Mouse (Mus musculus) liver, embryonic 13.5 days (tissue): Measurements from ENCODE around the gene Zbed5. TPM values are rescaled to one million over a fixed set of nuclear protein-coding genes. Genes with fewer than 3 reads are reported as not detected.
"Not testable (repeated sequence)": the region's sequence is repeated elsewhere in the genome, so short reads cannot be mapped to it uniquely, and the experiment has no call there.

Experiments used
- ATAC-seq: fragments of 200-750 bp; cut with Nextera tagmentation; 2 replicates; pipeline ENCODE4 v1.8.0; 2017; ENCODE audit warnings: low read depth, mild to moderate bottlenecking, moderate number of reproducible peaks, moderate library complexity
- DNase-seq: peaks from one replicate; pipeline ENCODE4 v3.0.0; 2022
- H3K27ac ChIP-seq: fragments of 300-500 bp; sonication (generic); 2 replicates; pipeline ENCODE4 v1.5.1; 2015; ENCODE audit warnings: moderate library complexity, mild to moderate bottlenecking, inconsistent platforms
- H3K27me3 ChIP-seq: fragments of 300-500 bp; sonication (generic); 2 replicates; pipeline ENCODE4 v1.6.1; 2015; ENCODE audit warnings: mild to moderate bottlenecking, inconsistent platforms
- H3K36me3 ChIP-seq: fragments of 300-500 bp; sonication (generic); 2 replicates; pipeline ENCODE4 v1.6.1; 2015; ENCODE audit warnings: mild to moderate bottlenecking, inconsistent platforms
- H3K4me1 ChIP-seq: fragments of 300-500 bp; sonication (generic); replicated peaks from 2 replicates; pipeline ENCODE4 v1.6.1; 2015; ENCODE audit warnings: inconsistent platforms
- H3K4me2 ChIP-seq: fragments of 300-500 bp; sonication (generic); 2 replicates; pipeline ENCODE4 v1.6.1; 2015; ENCODE audit warnings: inconsistent platforms, mild to moderate bottlenecking, moderate library complexity
- H3K4me3 ChIP-seq: fragments of 300-500 bp; sonication (generic); replicated peaks from 2 replicates; pipeline ENCODE4 v1.5.1; 2015; ENCODE audit warnings: mild to moderate bottlenecking, inconsistent platforms
- H3K9ac ChIP-seq: fragments of 300-500 bp; sonication (generic); 2 replicates; pipeline ENCODE4 v1.6.1; 2015; ENCODE audit warnings: mild to moderate bottlenecking, inconsistent platforms
- H3K9me3 ChIP-seq: fragments of 300-500 bp; sonication (generic); replicated peaks from 2 replicates; pipeline ENCODE4 v1.6.1; 2016; ENCODE audit warnings: inconsistent platforms
- WGBS: fragments of 180-500 bp; shearing (Covaris S2); methylation state at CpG from one replicate; pipeline ENCODE4 v1.1.7; 2015; ENCODE audit not compliant: insufficient replicate concordance; 5-methylcytosine and 5-hydroxymethylcytosine counted together
- polyA plus RNA-seq: library from polyadenylated mRNA; unstranded; fragments of >200 nt; fragmentation: Nextera tagmentation; extraction: Ambion mirVana; gene quantifications from 2 replicates; pipeline ENCODE4 v1.2.1, GENCODE M21; 2015

The Zbed5 gene
- polyA plus RNA-seq, 1 experiment from 2014 or later, result 1.1 TPM

- Histone ChIP-seq H3K9me3 (no peaks in the 10 kb centered on the region), H3K4me2 (no peak overlapping the region), H3K9ac (no peak overlapping the region), H3K4me1 (peaks cover 3% of the 10 kb centered on the region; the same call in 1 of the 2 replicates), H3K36me3 (peaks cover 4% of the 10 kb centered on the region; the same call in 1 of the 2 replicates), H3K27ac (no peak overlapping the region), H3K4me3 (no peak overlapping the region), H3K27me3 (no peaks in the 10 kb centered on the region)
- DNase-seq (no peak), ATAC-seq (no peak)
- 65% methylated on average over 11 of the region's 11 CpGs for WGBS
Measured at GRCm38 (mm10) chr5:129875098-129875497, 20.4 kb upstream of the Zbed5 start.

- Histone ChIP-seq H3K4me2 (no peak overlapping the region), H3K9me3 (no peaks in the 10 kb centered on the region), H3K9ac (no peak overlapping the region), H3K4me1 (peaks cover 3% of the 10 kb centered on the region; the same call in 1 of the 2 replicates), H3K27me3 (no peaks in the 10 kb centered on the region), H3K4me3 (no peak overlapping the region), H3K36me3 (peaks cover 29% of the 10 kb centered on the region), H3K27ac (no peak overlapping the region)
- no peak for DNase-seq
- ATAC-seq, result no peak
- WGBS, result 49% methylated on average over 9 of the region's 9 CpGs
Measured at GRCm38 (mm10) chr5:129877731-129878455, 17.6 kb upstream of the Zbed5 start.

GRCm38 (mm10) chr5:129878946-129879345, 16.6 kb upstream of the Zbed5 start:
- Histone ChIP-seq H3K27me3 (no peaks in the 10 kb centered on the region), H3K36me3 (peaks cover 36% of the 10 kb centered on the region), H3K4me1 (peaks cover 3% of the 10 kb centered on the region; the same call in 1 of the 2 replicates), H3K9ac (no peak overlapping the region), H3K27ac (no peak overlapping the region), H3K4me3 (no peak overlapping the region), H3K9me3 (no peaks in the 10 kb centered on the region), H3K4me2 (no peak overlapping the region)
- 62% methylated on average over 2 of the region's 2 CpGs for WGBS
- 0 out of 2 replicates have a peak, but pooled peaks have one; percentile 25 for ATAC-seq
- DNase-seq, result no peak

GRCm38 (mm10) chr5:129879888-129880287, 15.6 kb upstream of the Zbed5 start:
- Histone ChIP-seq H3K27ac (no peak overlapping the region), H3K27me3 (no peaks in the 10 kb centered on the region), H3K4me1 (peaks cover 8% of the 10 kb centered on the region), H3K9me3 (no peaks in the 10 kb centered on the region), H3K36me3 (peaks cover 45% of the 10 kb centered on the region), H3K4me3 (no peak overlapping the region), H3K9ac (no peak overlapping the region), H3K4me2 (no peak overlapping the region)
- ATAC-seq (no peak), DNase-seq (no peak)
- WGBS, result 55% methylated on average over 3 of the region's 3 CpGs

- peaks cover 21% of the 10 kb centered on the region for H3K4me1 ChIP-seq
- H3K4me3 ChIP-seq, result peak overlapping the region; percentile 89
- WGBS, result 6% methylated on average over 10 of the region's 10 CpGs
- H3K9me3 ChIP-seq, result no peaks in the 10 kb centered on the region
- ATAC-seq, result no peak
- H3K36me3 ChIP-seq, result peaks cover 37% of the 10 kb centered on the region
- peak; percentile 59 for DNase-seq
- H3K4me2 ChIP-seq, result peak overlapping the region; percentile 84
- H3K9ac ChIP-seq, result peak overlapping the region; percentile 94
- H3K27me3 ChIP-seq, result no peaks in the 10 kb centered on the region
- H3K27ac ChIP-seq, result peak overlapping the region; percentile 98
Measured at GRCm38 (mm10) chr5:129886271-129886670, 9.3 kb upstream of the Zbed5 start.

- Histone ChIP-seq H3K27ac (peak within 1 kb of the TSS; percentile 98), H3K4me2 (peak within 1 kb of the TSS; percentile 84), H3K4me3 (peak within 1 kb of the TSS; percentile 89), H3K27me3 (no peaks in the 10 kb centered on the region), H3K4me1 (peaks cover 21% of the 10 kb centered on the region), H3K36me3 (peaks cover 29% of the 10 kb centered on the region), H3K9ac (peak within 1 kb of the TSS; percentile 94), H3K9me3 (no peaks in the 10 kb centered on the region)
- peak; percentile 95 for DNase-seq
- 0% methylated on average over 46 of the region's 46 CpGs for WGBS
- ATAC-seq, result peak; percentile 99
Measured at GRCm38 (mm10) chr5:129886911-129887636, 8.4 kb upstream of the Zbed5 start, which contains the start of gene Chchd2. TSS of gene Chchd2 (minus strand) at chr5:129887470.

GRCm38 (mm10) chr5:129890390-129890789, 5.1 kb upstream of the Zbed5 start:
- ATAC-seq, result not testable (repeated sequence)

GRCm38 (mm10) chr5:129898449-129898848, 2.9 kb downstream of the Zbed5 start, which contains the start of gene Phkg1:
TSS of gene Phkg1 (minus strand) at chr5:129898549.
- Histone ChIP-seq H3K27ac (no peak within 1 kb of the TSS), H3K27me3 (no peaks in the 10 kb centered on the region), H3K9me3 (no peaks in the 10 kb centered on the region), H3K36me3 (no peaks in the 10 kb centered on the region), H3K4me1 (peaks cover 15% of the 10 kb centered on the region), H3K4me3 (no peak within 1 kb of the TSS), H3K4me2 (no peak within 1 kb of the TSS), H3K9ac (no peak within 1 kb of the TSS)
- no peak for ATAC-seq
- DNase-seq, result no peak
- 90% methylated on average over 1 of the region's 1 CpGs for WGBS

More at GRCm38 (mm10) chr5:129890390-129890789, 5.1 kb upstream of the Zbed5 start:
- H3K4me1 ChIP-seq, result peaks cover 15% of the 10 kb centered on the region
- H3K9ac ChIP-seq, H3K4me3 ChIP-seq, H3K27me3 ChIP-seq, DNase-seq, H3K36me3 ChIP-seq, H3K9me3 ChIP-seq, H3K4me2 ChIP-seq, H3K27ac ChIP-seq: not testable (repeated sequence)
- 69% methylated on average over 7 of the region's 7 CpGs for WGBS

- Histone ChIP-seq H3K4me2 (peak overlapping the region; percentile 98), H3K4me1 (peaks cover 28% of the 10 kb centered on the region), H3K27me3 (peaks cover 10% of the 10 kb centered on the region), H3K4me3 (peak overlapping the region; percentile 76), H3K27ac (no peak overlapping the region), H3K36me3 (no peaks in the 10 kb centered on the region), H3K9me3 (no peaks in the 10 kb centered on the region), H3K9ac (no peak overlapping the region)
- DNase-seq (no peak), ATAC-seq (no peak)
- WGBS, result 21% methylated on average over 4 of the region's 4 CpGs
Measured at GRCm38 (mm10) chr5:129907775-129908174, 12.3 kb downstream of the Zbed5 start.

- DNase-seq, result peak; percentile 83
- WGBS, result 1% methylated on average over 63 of the region's 63 CpGs
- peaks cover 28% of the 10 kb centered on the region for H3K4me1 ChIP-seq
- peak within 1 kb of the TSS; percentile 63 for H3K27ac ChIP-seq
- H3K36me3 ChIP-seq, result no peaks in the 10 kb centered on the region
- peak within 1 kb of the TSS; percentile 76 for H3K4me3 ChIP-seq
- ATAC-seq, result peak; percentile 95
- H3K9me3 ChIP-seq, result no peaks in the 10 kb centered on the region
- H3K27me3 ChIP-seq, result peaks cover 10% of the 10 kb centered on the region
- peak within 1 kb of the TSS; percentile 98 for H3K4me2 ChIP-seq
- H3K9ac ChIP-seq, result peak within 1 kb of the TSS; percentile 83
Measured at GRCm38 (mm10) chr5:129908242-129908965, 12.9 kb downstream of the Zbed5 start, which contains the start of gene Nupr1l. TSS of gene Nupr1l (plus strand) at chr5:129908540.

- DNase-seq (no peak), ATAC-seq (no peak)
- Histone ChIP-seq H3K36me3 (no peaks in the 10 kb centered on the region), H3K27ac (no peak overlapping the region), H3K9me3 (no peaks in the 10 kb centered on the region), H3K4me3 (peak overlapping the region; percentile 76), H3K4me1 (peaks cover 28% of the 10 kb centered on the region), H3K27me3 (peaks cover 10% of the 10 kb centered on the region), H3K4me2 (peak overlapping the region; percentile 98), H3K9ac (peak overlapping the region; percentile 83)
- 64% methylated on average over 9 of the region's 9 CpGs for WGBS
Measured at GRCm38 (mm10) chr5:129909147-129909546, 13.6 kb downstream of the Zbed5 start.
